Mouse (Mus musculus): ENCODE results near the gene Gata2. TPM values are rescaled to one million over a fixed set of nuclear protein-coding genes. Genes with fewer than 3 reads are reported as not detected.

Gata2 gene
- total RNA-seq, 2 experiments from 2014 or later = 11.3 to 21.4 TPM

- peak; percentile 49 for ATAC-seq (ENCODE audit: poor library complexity, severe bottlenecking)
Measured at GRCm38 (mm10) chr6:88254082-88254481, 60.4 kb downstream of the Gata2 start.

- ATAC-seq (ENCODE audit: poor library complexity, severe bottlenecking) = no peak
Measured at GRCm38 (mm10) chr6:88255435-88255834, 61.7 kb downstream of the Gata2 start.

Other genes with a start within 250 kb of the Gata2 start
- gene H1fx, start 212.3 kb upstream of the Gata2 start, total RNA-seq (2015) = 0.11 and 0.14 TPM in 2 replicates
- gene H1fx, start 212.3 kb upstream of the Gata2 start, total RNA-seq (2017) = not detected in 2 replicates
- gene Rab7, start 148.6 kb upstream of the Gata2 start, total RNA-seq (2015) = 429 and 450 TPM in 2 replicates
- gene Rab7, start 148.6 kb upstream of the Gata2 start, total RNA-seq (2017) = 132 and 169 TPM in 2 replicates
- gene Rpn1, start 109.4 kb upstream of the Gata2 start, total RNA-seq (2015) = 56.6 and 67.2 TPM in 2 replicates
- 130 and 142 TPM in 2 replicates for gene Rpn1, start 109.4 kb upstream of the Gata2 start, total RNA-seq (2017)
- gene Dnajb8, start 28.4 kb downstream of the Gata2 start, total RNA-seq (2015) = not detected in 2 replicates
- gene Dnajb8, start 28.4 kb downstream of the Gata2 start, total RNA-seq (2017) = not detected in 2 replicates

Measured in megakaryocyte, adult 5-6 weeks (primary cell).